Mouse (Mus musculus) megakaryocyte, embryonic 14.5 days (primary cell): ENCODE results near the gene 2510002D24Rik. TPM values are rescaled to one million over a fixed set of nuclear protein-coding genes. Genes with fewer than 3 reads are reported as not detected.

Source experiments
- H3K27me3 ChIP-seq: replicated peaks from 2 replicates; pipeline ENCODE3; 2012; ENCODE audit warnings: inconsistent platforms
- H3K36me3 ChIP-seq: replicated peaks from 2 replicates; pipeline ENCODE3; 2012; ENCODE audit warnings: low read length, inconsistent platforms, mixed read lengths
- H3K4me1 ChIP-seq: 2 replicates; pipeline ENCODE4 v1.6.1; 2012; ENCODE audit warnings: inconsistent platforms
- H3K4me3 ChIP-seq: replicated peaks from 2 replicates; pipeline ENCODE3; 2012; ENCODE audit warnings: moderate library complexity, mild to moderate bottlenecking, inconsistent platforms
- H3K9me3 ChIP-seq: 2 replicates; pipeline ENCODE4 v1.6.1; 2012; ENCODE audit warnings: inconsistent platforms
- FLI1 ChIP-seq: IDR thresholded peaks from 2 replicates; pipeline ENCODE4 v1.6.1; 2012; ENCODE audit warnings: low read length, inconsistent platforms, mixed read lengths
- GATA1 ChIP-seq: IDR thresholded peaks from 3 replicates; pipeline ENCODE4 v1.6.1; 2012; ENCODE audit warnings: mixed read lengths, low read length, inconsistent platforms, borderline replicate concordance
- polyA plus RNA-seq: library from polyadenylated mRNA; stranded (reverse); fragments of >175 nt; gene quantifications from 2 replicates; pipeline ENCODE4 v1.2.3, GENCODE M21; 2012; ENCODE audit warnings: low replicate concordance; ENCODE audit not compliant: insufficient read depth

2510002D24Rik gene
- polyA plus RNA-seq, 1 experiment = 26.8 TPM

- peak within 1 kb of the TSS; percentile 98 for H3K4me3 ChIP-seq
- peaks cover 44% of the 10 kb centered on the region for H3K4me1 ChIP-seq
- TF ChIP-seq GATA1 (no peak), FLI1 (peak; percentile 35; the same call in 1 of the 2 replicates)
- H3K36me3 ChIP-seq = peaks cover 65% of the 10 kb centered on the region
- H3K27me3 ChIP-seq = no peaks in the 10 kb centered on the region
- H3K9me3 ChIP-seq = no peaks in the 10 kb centered on the region
These were observed 24.7 kb upstream of the 2510002D24Rik start, which contains the start of the genes Ufd1 and Cdc45 for GRCm38 (mm10) chr16:18811468-18812384. TSS of gene Ufd1 (plus strand) at chr16:18811779. TSS of gene Cdc45 (minus strand) at chr16:18811987.

GRCm38 (mm10) chr16:18812385-18812910 is 23.9 kb upstream of the 2510002D24Rik start:
- TF ChIP-seq GATA1 (no peak), FLI1 (no peak)
- no peaks in the 10 kb centered on the region for H3K27me3 ChIP-seq
- no peaks in the 10 kb centered on the region for H3K9me3 ChIP-seq
- H3K36me3 ChIP-seq = peaks cover 65% of the 10 kb centered on the region
- peaks cover 44% of the 10 kb centered on the region for H3K4me1 ChIP-seq
- H3K4me3 ChIP-seq = peak overlapping the region; percentile 98

GRCm38 (mm10) chr16:18822356-18822755 is 14.0 kb upstream of the 2510002D24Rik start:
- no peaks in the 10 kb centered on the region for H3K27me3 ChIP-seq
- TF ChIP-seq FLI1 = no peak
- no peak for TF ChIP-seq GATA1
- peaks cover 42% of the 10 kb centered on the region for H3K4me1 ChIP-seq
- H3K36me3 ChIP-seq = peaks cover 100% of the 10 kb centered on the region
- H3K9me3 ChIP-seq = no peaks in the 10 kb centered on the region
- no peak overlapping the region for H3K4me3 ChIP-seq

- H3K4me3 ChIP-seq = no peak overlapping the region
- TF ChIP-seq FLI1 (no peak), GATA1 (no peak)
- peaks cover 38% of the 10 kb centered on the region for H3K4me1 ChIP-seq
- no peaks in the 10 kb centered on the region for H3K9me3 ChIP-seq
- no peaks in the 10 kb centered on the region for H3K27me3 ChIP-seq
- H3K36me3 ChIP-seq = peaks cover 100% of the 10 kb centered on the region
These were observed 13.5 kb upstream of the 2510002D24Rik start for GRCm38 (mm10) chr16:18822925-18823324.

GRCm38 (mm10) chr16:18828630-18829029 is 7.7 kb upstream of the 2510002D24Rik start:
- 0 out of 2 replicates have a peak, but pooled peaks cover 3% of the 10 kb centered on the region for H3K4me1 ChIP-seq
- peaks cover 100% of the 10 kb centered on the region for H3K36me3 ChIP-seq
- H3K27me3 ChIP-seq = no peaks in the 10 kb centered on the region
- no peaks in the 10 kb centered on the region for H3K9me3 ChIP-seq
- no peak overlapping the region for H3K4me3 ChIP-seq
- TF ChIP-seq FLI1 (no peak), GATA1 (no peak)

GRCm38 (mm10) chr16:18829102-18829501 is 7.3 kb upstream of the 2510002D24Rik start:
- peaks cover 100% of the 10 kb centered on the region for H3K36me3 ChIP-seq

GRCm38 (mm10) chr16:18833486-18833885 is 2.9 kb upstream of the 2510002D24Rik start:
- TF ChIP-seq FLI1 (no peak), GATA1 (no peak)
- peaks cover 23% of the 10 kb centered on the region for H3K4me1 ChIP-seq
- H3K27me3 ChIP-seq = no peaks in the 10 kb centered on the region
- H3K9me3 ChIP-seq = no peaks in the 10 kb centered on the region
- H3K4me3 ChIP-seq = no peak overlapping the region
- H3K36me3 ChIP-seq = peaks cover 78% of the 10 kb centered on the region

More at GRCm38 (mm10) chr16:18829102-18829501, 7.3 kb upstream of the 2510002D24Rik start:
- no peaks in the 10 kb centered on the region for H3K27me3 ChIP-seq
- H3K4me1 ChIP-seq = 0 out of 2 replicates have a peak, but pooled peaks cover 3% of the 10 kb centered on the region
- no peaks in the 10 kb centered on the region for H3K9me3 ChIP-seq
- no peak overlapping the region for H3K4me3 ChIP-seq
- TF ChIP-seq FLI1 = no peak
- no peak for TF ChIP-seq GATA1

GRCm38 (mm10) chr16:18836073-18836467 is 308 bp upstream of the 2510002D24Rik start:
- TF ChIP-seq GATA1 = no peak
- TF ChIP-seq FLI1 = no peak
- Histone ChIP-seq H3K27me3 (no peaks in the 10 kb centered on the region), H3K4me3 (peak overlapping the region; percentile 99), H3K36me3 (peaks cover 68% of the 10 kb centered on the region), H3K9me3 (no peaks in the 10 kb centered on the region), H3K4me1 (peaks cover 30% of the 10 kb centered on the region)

GRCm38 (mm10) chr16:18838346-18838745 is 2.0 kb downstream of the 2510002D24Rik start:
- H3K36me3 ChIP-seq = peaks cover 48% of the 10 kb centered on the region
- peaks cover 30% of the 10 kb centered on the region for H3K4me1 ChIP-seq
- H3K9me3 ChIP-seq = no peaks in the 10 kb centered on the region
- H3K27me3 ChIP-seq = no peaks in the 10 kb centered on the region
- no peak for TF ChIP-seq FLI1
- TF ChIP-seq GATA1 = no peak
- no peak overlapping the region for H3K4me3 ChIP-seq
